Mouse (Mus musculus) heart, embryonic 13.5 days (tissue): ENCODE results near the gene Tfam. TPM values are rescaled to one million over a fixed set of nuclear protein-coding genes. Genes with fewer than 3 reads are reported as not detected.
A peak's percentile ranks its signal among the peaks of the same experiment; 100 is the strongest.

Experiments
- ATAC-seq: fragments of 200-750 bp; cut with Nextera tagmentation; 2 replicates; pipeline ENCODE4 v1.8.0; 2017; ENCODE audit warnings: moderate TSS enrichment; ENCODE audit not compliant: insufficient number of reproducible peaks, low FRiP score, low TSS enrichment; ENCODE audit errors: extremely low read depth
- H3K27ac ChIP-seq: fragments of 300-500 bp; sonication (generic); replicated peaks from 2 replicates; pipeline ENCODE4 v1.5.1; 2015; ENCODE audit warnings: moderate library complexity, mild to moderate bottlenecking, inconsistent platforms
- H3K27me3 ChIP-seq: fragments of 300-500 bp; sonication (generic); replicated peaks from 2 replicates; pipeline ENCODE4 v1.6.1; 2015; ENCODE audit warnings: mild to moderate bottlenecking, inconsistent platforms
- H3K36me3 ChIP-seq: fragments of 300-500 bp; sonication (generic); 2 replicates; pipeline ENCODE4 v1.6.1; 2015; ENCODE audit warnings: mild to moderate bottlenecking, inconsistent platforms
- H3K4me1 ChIP-seq: fragments of 300-500 bp; sonication (generic); 2 replicates; pipeline ENCODE4 v1.6.1; 2015; ENCODE audit warnings: inconsistent platforms
- H3K4me2 ChIP-seq: fragments of 300-500 bp; sonication (generic); 2 replicates; pipeline ENCODE4 v1.6.1; 2015; ENCODE audit warnings: inconsistent platforms, mild to moderate bottlenecking, moderate library complexity
- H3K4me3 ChIP-seq: fragments of 300-500 bp; sonication (generic); 2 replicates; pipeline ENCODE4 v1.5.1; 2015; ENCODE audit warnings: moderate library complexity, mild to moderate bottlenecking, inconsistent platforms
- H3K9ac ChIP-seq: fragments of 300-500 bp; sonication (generic); 2 replicates; pipeline ENCODE4 v1.6.1; 2015; ENCODE audit warnings: inconsistent platforms, mild to moderate bottlenecking, moderate library complexity
- H3K9me3 ChIP-seq: fragments of 300-500 bp; sonication (generic); 2 replicates; pipeline ENCODE4 v1.6.1; 2016; ENCODE audit warnings: inconsistent platforms
- WGBS: fragments of 180-500 bp; shearing (Covaris S2); methylation state at CpG from one replicate; pipeline ENCODE4 v1.1.7; 2015; ENCODE audit warnings: mixed read lengths; 5-methylcytosine and 5-hydroxymethylcytosine counted together
- polyA plus RNA-seq: library from polyadenylated mRNA; unstranded; fragments of >200 nt; fragmentation: Nextera tagmentation; extraction: Ambion mirVana; gene quantifications from 2 replicates; pipeline ENCODE4 v1.2.1, GENCODE M21; 2015

The Tfam gene
- polyA plus RNA-seq, 1 experiment from 2014 or later = 42.3 TPM

GRCm38 (mm10) chr10:71253147-71253546 is 15.1 kb upstream of the Tfam start:
- Histone ChIP-seq H3K36me3 (peaks cover 41% of the 10 kb centered on the region), H3K4me2 (no peak overlapping the region), H3K27me3 (no peaks in the 10 kb centered on the region), H3K27ac (no peak overlapping the region), H3K4me1 (peaks cover 6% of the 10 kb centered on the region), H3K9ac (no peak overlapping the region), H3K9me3 (no peaks in the 10 kb centered on the region), H3K4me3 (no peak overlapping the region)
- WGBS = 81% methylated on average over 4 of the region's 4 CpGs
- ATAC-seq = no peak

- Histone ChIP-seq H3K9ac (no peak overlapping the region), H3K36me3 (peaks cover 33% of the 10 kb centered on the region), H3K4me3 (no peak overlapping the region), H3K27ac (no peak overlapping the region), H3K27me3 (no peaks in the 10 kb centered on the region), H3K4me2 (no peak overlapping the region), H3K4me1 (peaks cover 6% of the 10 kb centered on the region), H3K9me3 (no peaks in the 10 kb centered on the region)
- no peak for ATAC-seq
- 68% methylated on average over 5 of the region's 5 CpGs for WGBS
Measured at GRCm38 (mm10) chr10:71252421-71252820, 14.3 kb upstream of the Tfam start.

- WGBS = 78% methylated on average over 5 of the region's 5 CpGs
Measured at GRCm38 (mm10) chr10:71251846-71252245, 13.8 kb upstream of the Tfam start.

GRCm38 (mm10) chr10:71251256-71251655 is 13.2 kb upstream of the Tfam start:
- Histone ChIP-seq H3K27me3 (no peaks in the 10 kb centered on the region), H3K9me3 (no peaks in the 10 kb centered on the region), H3K4me3 (no peak overlapping the region), H3K4me1 (peaks cover 6% of the 10 kb centered on the region), H3K4me2 (no peak overlapping the region), H3K36me3 (peaks cover 22% of the 10 kb centered on the region), H3K9ac (no peak overlapping the region), H3K27ac (no peak overlapping the region)
- no peak for ATAC-seq
- WGBS = 80% methylated on average over 5 of the region's 5 CpGs

More at GRCm38 (mm10) chr10:71251846-71252245, 13.8 kb upstream of the Tfam start:
- Histone ChIP-seq H3K4me1 (peaks cover 6% of the 10 kb centered on the region), H3K9me3 (no peaks in the 10 kb centered on the region), H3K4me2 (no peak overlapping the region), H3K36me3 (peaks cover 28% of the 10 kb centered on the region), H3K27ac (no peak overlapping the region), H3K27me3 (no peaks in the 10 kb centered on the region), H3K4me3 (no peak overlapping the region), H3K9ac (no peak overlapping the region)
- no peak for ATAC-seq

GRCm38 (mm10) chr10:71250472-71250871 is 12.4 kb upstream of the Tfam start:
- 63% methylated on average over 17 of the region's 17 CpGs for WGBS
- H3K4me1 ChIP-seq = peaks cover 6% of the 10 kb centered on the region
- peak overlapping the region; percentile 46 for H3K4me2 ChIP-seq
- H3K27me3 ChIP-seq = no peaks in the 10 kb centered on the region
- peaks cover 15% of the 10 kb centered on the region for H3K36me3 ChIP-seq
- ATAC-seq = no peak
- H3K9me3 ChIP-seq = no peaks in the 10 kb centered on the region
- peak overlapping the region; percentile 29 for H3K4me3 ChIP-seq
- H3K9ac ChIP-seq = peak overlapping the region; percentile 62
- H3K27ac ChIP-seq = 0 out of 2 replicates have a peak overlapping the region, but pooled peaks have one; percentile 12

GRCm38 (mm10) chr10:71249086-71249880 is 11.2 kb upstream of the Tfam start:
- Histone ChIP-seq H3K4me3 (no peak overlapping the region), H3K9ac (no peak overlapping the region), H3K4me1 (peaks cover 6% of the 10 kb centered on the region), H3K4me2 (no peak overlapping the region), H3K27me3 (no peaks in the 10 kb centered on the region), H3K36me3 (peaks cover 5% of the 10 kb centered on the region), H3K27ac (no peak overlapping the region), H3K9me3 (no peaks in the 10 kb centered on the region)
- WGBS = 66% methylated on average over 10 of the region's 10 CpGs
- no peak for ATAC-seq

- 47% methylated on average over 7 of the region's 7 CpGs for WGBS
- no peak for ATAC-seq
Measured at GRCm38 (mm10) chr10:71246956-71247355, 8.9 kb upstream of the Tfam start.

GRCm38 (mm10) chr10:71239479-71240120 is 1.5 kb upstream of the Tfam start:
- no peak overlapping the region for H3K27ac ChIP-seq
- H3K4me3 ChIP-seq = no peak overlapping the region
- no peak for ATAC-seq
- H3K36me3 ChIP-seq = peaks cover 13% of the 10 kb centered on the region
- peaks cover 11% of the 10 kb centered on the region for H3K4me1 ChIP-seq
- H3K9ac ChIP-seq = no peak overlapping the region
- no peaks in the 10 kb centered on the region for H3K9me3 ChIP-seq
- peaks cover 12% of the 10 kb centered on the region; the same call in 1 of the 2 replicates for H3K27me3 ChIP-seq
- H3K4me2 ChIP-seq = no peak overlapping the region
- 51% methylated on average over 6 of the region's 6 CpGs for whole genome bisulfite sequencing

More at GRCm38 (mm10) chr10:71246956-71247355, 8.9 kb upstream of the Tfam start:
- no peak overlapping the region for H3K4me3 ChIP-seq
- no peak overlapping the region for H3K9ac ChIP-seq
- H3K36me3 ChIP-seq = no peaks in the 10 kb centered on the region
- peaks cover under 1% of the 10 kb centered on the region; the same call in 1 of the 2 replicates for H3K27me3 ChIP-seq
- H3K4me1 ChIP-seq = peaks cover 6% of the 10 kb centered on the region
- no peak overlapping the region for H3K4me2 ChIP-seq
- no peak overlapping the region for H3K27ac ChIP-seq
- H3K9me3 ChIP-seq = no peaks in the 10 kb centered on the region

- Histone ChIP-seq H3K4me2 (peak overlapping the region; percentile 80), H3K27ac (peak overlapping the region; percentile 84), H3K4me1 (peaks cover 11% of the 10 kb centered on the region), H3K4me3 (peak overlapping the region; percentile 97), H3K9me3 (no peaks in the 10 kb centered on the region), H3K9ac (peak overlapping the region; percentile 98), H3K27me3 (peaks cover 12% of the 10 kb centered on the region; the same call in 1 of the 2 replicates), H3K36me3 (peaks cover 32% of the 10 kb centered on the region)
- peak; percentile 95 for ATAC-seq
- under 1% methylated on average over 67 of the region's 68 CpGs for WGBS
Measured at GRCm38 (mm10) chr10:71237516-71238239, 402 bp downstream of the Tfam start.

GRCm38 (mm10) chr10:71234071-71234470 is 4.0 kb downstream of the Tfam start:
- Histone ChIP-seq H3K36me3 (peaks cover 63% of the 10 kb centered on the region), H3K27me3 (no peaks in the 10 kb centered on the region), H3K4me1 (peaks cover 11% of the 10 kb centered on the region), H3K27ac (no peak overlapping the region), H3K4me3 (no peak overlapping the region), H3K4me2 (no peak overlapping the region), H3K9ac (no peak overlapping the region), H3K9me3 (no peaks in the 10 kb centered on the region)
- WGBS = 97% methylated on average over 8 of the region's 8 CpGs
- ATAC-seq = no peak

GRCm38 (mm10) chr10:71225894-71226293 is 12.2 kb downstream of the Tfam start:
- Histone ChIP-seq H3K27me3 (no peaks in the 10 kb centered on the region), H3K4me1 (peaks cover 7% of the 10 kb centered on the region; the same call in 1 of the 2 replicates), H3K36me3 (peaks cover 80% of the 10 kb centered on the region), H3K4me3 (no peak overlapping the region), H3K9ac (no peak overlapping the region), H3K27ac (no peak overlapping the region), H3K4me2 (no peak overlapping the region), H3K9me3 (no peaks in the 10 kb centered on the region)
- ATAC-seq = no peak
- WGBS = 40% methylated on average over 7 of the region's 7 CpGs
